Mouse (Mus musculus): Measurements from ENCODE around the gene Sipa1l1. TPM values are rescaled to one million over a fixed set of nuclear protein-coding genes. Genes with fewer than 3 reads are reported as not detected.

Gene Sipa1l1
- polyA plus RNA-seq, 1 experiment, result 17.2 TPM

DNA sequence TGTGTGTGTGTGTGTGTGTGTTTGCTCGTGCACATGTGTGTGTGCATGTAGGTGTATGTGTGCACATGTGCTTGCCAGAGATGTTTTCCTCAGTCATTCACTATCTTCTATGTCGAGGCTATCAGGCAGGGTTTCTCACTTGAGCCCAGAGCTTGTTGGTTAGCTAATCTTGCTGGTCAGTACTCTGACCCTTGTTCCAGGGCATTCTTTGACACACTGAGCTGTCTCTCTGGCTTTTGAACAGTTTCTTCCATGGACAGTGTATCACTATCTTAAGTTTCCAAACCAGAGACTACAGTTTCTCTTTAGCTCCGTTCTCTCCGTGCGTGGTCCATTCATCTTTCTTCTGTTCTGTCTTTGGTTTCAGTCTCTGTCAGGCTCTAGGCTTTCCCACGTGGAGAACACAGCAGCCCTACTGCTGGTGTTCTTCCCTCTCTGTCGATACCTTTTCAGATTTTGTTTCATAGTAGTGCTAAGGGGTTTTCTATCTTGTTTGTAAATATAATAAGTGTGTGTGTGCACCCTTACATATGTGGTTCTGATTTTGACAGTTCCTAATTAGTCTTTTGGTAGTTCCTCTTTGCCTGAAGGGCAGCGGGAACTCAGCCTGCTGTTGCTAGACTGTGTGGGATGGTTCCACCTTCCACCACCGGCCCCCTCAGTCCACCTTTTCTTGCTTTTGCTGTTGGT lies 54.2 kb downstream of the Sipa1l1 start:
- Histone ChIP-seq H3K4me1 (ENCODE audit: control insufficient read depth, insufficient read depth, low read length) (peaks cover 37% of the 10 kb centered on the region), H3K4me3 (ENCODE audit: insufficient read depth, low read length) (peak overlapping the region; percentile 41), H3K27ac (ENCODE audit: insufficient read depth, low read depth, low read length) (no peak overlapping the region)
- TF ChIP-seq POLR2A (IDR thresholded peaks at IDR 0.05; ENCODE audit: borderline replicate concordance, low read depth, low read length) (no peak), CTCF (IDR thresholded peaks at IDR 0.05; ENCODE audit: low read depth, low read length) (no peak)

DNA sequence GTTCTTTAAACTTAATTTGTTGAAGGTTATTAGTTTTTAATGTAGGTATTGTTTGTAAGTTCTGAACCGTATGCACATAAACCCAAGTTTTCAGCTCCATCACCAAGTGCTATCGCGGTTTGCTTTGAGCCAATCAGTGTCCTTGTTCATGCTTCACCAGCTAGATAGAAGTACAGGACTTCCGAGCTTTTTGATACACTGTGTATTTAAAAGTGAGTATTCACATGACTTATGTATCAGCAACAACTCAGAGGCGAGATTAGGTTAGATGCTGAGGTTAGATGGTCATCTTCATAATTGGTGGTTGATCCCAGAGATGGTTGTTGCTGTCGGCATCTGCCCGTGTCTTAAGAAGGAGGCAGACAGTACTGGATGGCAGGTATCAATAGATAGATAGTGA lies 55.7 kb downstream of the Sipa1l1 start:
- no peak for TF ChIP-seq CTCF (IDR thresholded peaks at IDR 0.05; ENCODE audit: low read depth, low read length)
- no peak for TF ChIP-seq POLR2A (IDR thresholded peaks at IDR 0.05; ENCODE audit: borderline replicate concordance, low read depth, low read length)
- Histone ChIP-seq H3K4me1 (ENCODE audit: control insufficient read depth, insufficient read depth, low read length) (peaks cover 37% of the 10 kb centered on the region), H3K4me3 (ENCODE audit: insufficient read depth, low read length) (no peak overlapping the region), H3K27ac (ENCODE audit: insufficient read depth, low read depth, low read length) (peak overlapping the region; percentile 2; the same call in 1 of the 2 replicates)

DNA sequence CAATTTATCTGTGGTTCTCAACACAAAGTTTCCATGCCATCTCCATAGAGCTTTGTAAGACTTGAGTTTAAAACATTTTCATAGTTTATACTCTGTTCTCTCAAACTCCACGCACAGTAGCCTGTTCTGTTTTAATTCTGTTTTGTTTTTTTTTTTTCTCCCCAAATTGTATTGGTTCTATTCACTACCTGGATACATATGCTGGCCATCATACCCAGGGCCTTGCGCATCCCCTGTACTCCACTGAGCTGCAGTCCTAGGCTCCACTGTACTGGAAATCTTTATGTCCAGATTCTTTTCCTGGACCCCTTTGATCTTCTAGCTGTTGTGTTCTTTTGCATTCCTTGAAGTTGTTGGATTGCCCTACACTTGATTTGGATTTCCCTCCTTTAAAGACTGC lies 56.2 kb downstream of the Sipa1l1 start:
- peak overlapping the region; percentile 79 for H3K27ac ChIP-seq (ENCODE audit: insufficient read depth, low read depth, low read length)
- no peak overlapping the region for H3K4me3 ChIP-seq (ENCODE audit: insufficient read depth, low read length)
- no peak for TF ChIP-seq CTCF (IDR thresholded peaks at IDR 0.05; ENCODE audit: low read depth, low read length)
- TF ChIP-seq POLR2A (IDR thresholded peaks at IDR 0.05; ENCODE audit: borderline replicate concordance, low read depth, low read length), result no peak
- peaks cover 35% of the 10 kb centered on the region for H3K4me1 ChIP-seq (ENCODE audit: control insufficient read depth, insufficient read depth, low read length)

DNA sequence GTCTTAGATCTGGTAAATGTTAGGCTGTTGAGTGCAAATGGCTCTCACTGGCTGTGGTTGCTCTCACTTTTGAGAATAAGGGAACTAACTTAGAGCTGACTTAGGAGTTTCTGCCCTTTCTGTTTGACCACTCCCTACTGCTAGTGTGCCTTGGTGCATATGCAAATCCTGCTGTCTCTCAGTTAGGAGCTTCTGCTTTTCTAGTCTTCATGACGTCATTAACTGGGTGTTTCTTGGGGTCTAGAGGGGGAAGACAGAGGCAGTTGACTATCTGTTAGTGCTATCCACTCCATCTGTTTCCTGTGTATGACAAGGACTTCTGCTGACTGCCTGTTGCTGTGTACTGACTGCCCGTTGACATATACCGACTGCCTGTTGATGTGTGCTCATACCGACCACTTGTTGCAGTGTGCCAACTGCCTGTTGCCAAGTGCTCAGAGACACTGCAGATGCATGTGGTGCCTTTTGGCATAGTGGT lies 56.7 kb downstream of the Sipa1l1 start:
- TF ChIP-seq POLR2A (IDR thresholded peaks at IDR 0.05; ENCODE audit: borderline replicate concordance, low read depth, low read length) (no peak), CTCF (IDR thresholded peaks at IDR 0.05; ENCODE audit: low read depth, low read length) (no peak)
- H3K4me1 ChIP-seq (ENCODE audit: control insufficient read depth, insufficient read depth, low read length), result peaks cover 34% of the 10 kb centered on the region
- no peak overlapping the region; the same call in 1 of the 2 replicates for H3K4me3 ChIP-seq (ENCODE audit: insufficient read depth, low read length)
- H3K27ac ChIP-seq (ENCODE audit: insufficient read depth, low read depth, low read length), result peak overlapping the region; percentile 79

DNA sequence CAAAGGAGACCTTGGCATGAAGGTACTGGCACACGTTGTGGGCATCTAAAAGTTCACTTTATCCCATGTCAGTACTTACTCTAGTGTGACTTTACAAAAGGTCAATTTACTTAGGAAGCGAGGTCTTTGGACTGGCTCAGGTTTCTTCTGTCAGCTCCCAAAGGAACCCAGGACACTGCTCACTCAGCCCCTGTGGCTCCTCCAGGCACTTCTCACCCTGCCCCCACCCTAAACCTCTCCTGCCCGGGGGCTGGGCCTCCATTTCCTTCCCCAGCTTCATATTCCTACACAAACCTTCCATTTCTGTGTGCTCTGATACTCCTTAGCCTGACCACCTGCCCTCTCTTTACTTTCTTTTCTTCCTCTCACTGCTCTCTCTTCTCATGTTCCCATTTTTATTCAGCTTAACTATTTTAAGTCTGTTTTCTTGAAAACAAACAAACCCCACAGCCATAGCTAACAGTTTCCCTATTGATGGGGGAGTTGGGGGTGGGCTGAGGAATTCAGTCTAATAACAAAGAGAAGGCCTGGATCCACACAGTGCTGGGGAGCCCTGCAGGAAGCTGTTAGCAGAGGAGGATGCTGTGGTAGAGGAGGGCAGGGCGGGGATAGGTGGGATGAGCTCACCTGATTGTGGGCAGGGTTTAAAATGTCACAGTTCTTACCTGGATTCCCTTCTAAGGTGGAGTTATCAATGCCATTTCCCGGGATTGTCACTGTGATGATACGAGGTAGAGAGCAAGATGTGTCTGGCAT lies 57.4 kb downstream of the Sipa1l1 start:
- Histone ChIP-seq H3K4me1 (ENCODE audit: control insufficient read depth, insufficient read depth, low read length) (peaks cover 34% of the 10 kb centered on the region), H3K27ac (ENCODE audit: insufficient read depth, low read depth, low read length) (peak overlapping the region; percentile 51), H3K4me3 (ENCODE audit: insufficient read depth, low read length) (no peak overlapping the region; the same call in 1 of the 2 replicates)
- TF ChIP-seq POLR2A (IDR thresholded peaks at IDR 0.05; ENCODE audit: borderline replicate concordance, low read depth, low read length) (no peak), CTCF (IDR thresholded peaks at IDR 0.05; ENCODE audit: low read depth, low read length) (no peak)

DNA sequence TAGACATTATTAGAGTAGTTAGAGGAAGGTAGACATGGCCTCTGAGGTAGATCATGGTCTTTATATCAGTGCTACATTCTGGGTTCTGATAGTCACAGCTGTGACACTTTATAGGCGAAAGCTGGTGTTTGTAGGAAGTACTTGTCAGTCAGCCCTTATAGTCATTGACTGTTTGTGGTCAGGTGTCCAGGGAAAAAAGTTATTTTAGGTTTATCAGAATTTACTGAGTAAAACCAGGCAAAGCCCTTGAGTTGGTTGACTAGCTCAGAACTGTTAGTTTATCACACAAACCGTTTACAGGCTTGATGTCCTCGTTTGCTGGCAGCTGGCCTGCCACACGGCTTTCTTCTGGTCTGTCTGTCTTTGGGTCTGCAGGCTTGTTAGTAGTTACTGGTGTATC lies 61.0 kb downstream of the Sipa1l1 start:
- Histone ChIP-seq H3K4me1 (ENCODE audit: control insufficient read depth, insufficient read depth, low read length) (peaks cover 13% of the 10 kb centered on the region), H3K27ac (ENCODE audit: insufficient read depth, low read depth, low read length) (no peak overlapping the region), H3K4me3 (ENCODE audit: insufficient read depth, low read length) (no peak overlapping the region)
- TF ChIP-seq CTCF (IDR thresholded peaks at IDR 0.05; ENCODE audit: low read depth, low read length) (no peak), POLR2A (IDR thresholded peaks at IDR 0.05; ENCODE audit: borderline replicate concordance, low read depth, low read length) (no peak)

DNA sequence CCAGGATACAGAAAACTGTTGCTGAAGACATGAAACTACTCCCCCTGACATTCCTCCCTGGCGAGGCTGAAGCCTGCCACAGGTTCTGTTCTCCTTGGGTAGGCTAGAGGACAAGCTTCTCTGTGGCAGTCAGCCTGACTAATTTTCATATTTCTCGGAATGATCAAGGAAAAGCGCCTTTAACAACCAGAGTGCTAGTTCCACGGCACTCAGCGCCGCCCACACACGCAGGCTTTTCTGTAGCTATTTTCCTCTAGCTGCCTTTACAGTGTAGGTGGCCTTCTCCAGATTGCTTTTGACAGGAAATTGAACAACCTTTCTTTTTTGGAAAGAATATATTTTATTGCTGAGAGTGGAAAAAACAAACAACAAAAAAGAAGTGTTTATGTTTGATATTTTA lies 62.1 kb downstream of the Sipa1l1 start:
- TF ChIP-seq POLR2A (IDR thresholded peaks at IDR 0.05; ENCODE audit: borderline replicate concordance, low read depth, low read length) (no peak), CTCF (IDR thresholded peaks at IDR 0.05; ENCODE audit: low read depth, low read length) (no peak)
- no peak overlapping the region for H3K27ac ChIP-seq (ENCODE audit: insufficient read depth, low read depth, low read length)
- H3K4me1 ChIP-seq (ENCODE audit: control insufficient read depth, insufficient read depth, low read length), result peaks cover 7% of the 10 kb centered on the region
- H3K4me3 ChIP-seq (ENCODE audit: insufficient read depth, low read length), result no peak overlapping the region

DNA sequence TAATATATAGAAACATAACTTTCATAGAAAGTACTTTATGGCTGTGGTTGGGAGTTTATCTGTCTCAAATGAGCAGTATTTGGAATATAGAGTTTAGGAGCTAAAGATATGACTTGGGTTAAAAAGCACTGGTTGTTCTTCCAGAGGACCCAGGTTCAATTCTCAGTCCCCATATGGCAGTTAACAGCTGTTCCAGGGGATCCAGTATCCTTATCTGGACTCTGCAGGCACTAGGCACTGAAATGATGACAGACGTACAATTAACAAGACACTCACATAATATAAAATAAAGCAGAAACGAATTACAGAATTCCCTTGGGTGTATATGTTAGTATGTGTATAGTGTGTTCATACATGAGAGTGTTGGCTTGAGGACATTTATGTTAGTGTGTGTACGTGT lies 64.1 kb downstream of the Sipa1l1 start:
- Histone ChIP-seq H3K4me3 (ENCODE audit: insufficient read depth, low read length) (no peak overlapping the region), H3K4me1 (ENCODE audit: control insufficient read depth, insufficient read depth, low read length) (no peaks in the 10 kb centered on the region), H3K27ac (ENCODE audit: insufficient read depth, low read depth, low read length) (no peak overlapping the region)
- TF ChIP-seq POLR2A (IDR thresholded peaks at IDR 0.05; ENCODE audit: borderline replicate concordance, low read depth, low read length), result no peak
- no peak for TF ChIP-seq CTCF (IDR thresholded peaks at IDR 0.05; ENCODE audit: low read depth, low read length)

DNA sequence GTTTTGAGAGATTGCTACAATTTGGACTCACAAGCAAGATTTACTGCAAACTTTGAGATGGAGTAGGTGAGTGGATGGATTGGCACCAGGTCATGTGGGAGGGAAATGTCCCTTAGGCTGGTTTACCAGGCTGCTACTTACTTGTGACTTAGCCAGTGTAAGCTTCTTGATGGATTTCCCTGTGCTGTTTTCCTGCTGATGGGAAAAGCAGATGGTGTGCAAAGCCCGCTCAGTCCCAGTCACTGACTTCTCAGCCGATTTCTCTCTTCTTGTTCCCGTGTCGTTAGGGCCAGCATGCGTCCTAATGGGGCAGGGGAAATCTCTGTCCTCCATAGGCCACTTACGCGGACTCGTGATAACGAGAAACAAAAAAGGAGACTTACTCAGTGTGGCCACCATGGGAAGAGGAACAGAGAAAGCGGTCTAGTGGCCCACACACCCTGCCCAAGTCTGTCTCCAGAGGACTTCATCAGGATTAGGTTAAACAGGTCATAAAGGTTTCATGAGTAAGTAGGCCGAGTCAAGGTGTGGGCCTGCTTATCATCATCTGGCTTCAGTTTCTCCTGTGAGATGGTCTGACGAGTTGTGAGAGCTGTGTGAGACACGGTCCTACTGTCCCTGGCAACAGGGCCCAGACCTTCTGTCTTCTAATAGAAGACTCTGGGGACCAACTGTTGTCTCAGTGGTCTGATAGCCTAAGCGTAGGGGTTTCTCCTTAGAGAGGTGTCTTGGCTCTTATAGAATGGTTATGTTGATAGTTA lies 65.5 kb downstream of the Sipa1l1 start:
- no peaks in the 10 kb centered on the region; the same call in 1 of the 2 replicates for H3K4me1 ChIP-seq (ENCODE audit: control insufficient read depth, insufficient read depth, low read length)
- no peak overlapping the region for H3K4me3 ChIP-seq (ENCODE audit: insufficient read depth, low read length)
- no peak overlapping the region for H3K27ac ChIP-seq (ENCODE audit: insufficient read depth, low read depth, low read length)
- no peak for TF ChIP-seq POLR2A (IDR thresholded peaks at IDR 0.05; ENCODE audit: borderline replicate concordance, low read depth, low read length)
- TF ChIP-seq CTCF (IDR thresholded peaks at IDR 0.05; ENCODE audit: low read depth, low read length), result no peak

Data from bone marrow macrophage, adult 2 months (primary cell).